Mouse (Mus musculus) lung, adult 10 weeks (tissue): ENCODE results near the gene Cacnb1. TPM values are rescaled to one million over a fixed set of nuclear protein-coding genes. Genes with fewer than 3 reads are reported as not detected.

Experiments used
- polyA plus RNA-seq: library from polyadenylated mRNA; stranded (reverse); fragments of 350-450 nt; fragmentation: Illumina TruSeq; extraction: RNeasy Lipid Tissue Mini Kit (QIAGEN cat#74804); gene quantifications from one replicate; pipeline ENCODE4 v1.2.3, GENCODE M21; 2014; ENCODE audit warnings: low read depth, low replicate concordance; ENCODE audit not compliant: insufficient read depth

The Cacnb1 gene
- polyA plus RNA-seq: 4.4 TPM

DNA sequence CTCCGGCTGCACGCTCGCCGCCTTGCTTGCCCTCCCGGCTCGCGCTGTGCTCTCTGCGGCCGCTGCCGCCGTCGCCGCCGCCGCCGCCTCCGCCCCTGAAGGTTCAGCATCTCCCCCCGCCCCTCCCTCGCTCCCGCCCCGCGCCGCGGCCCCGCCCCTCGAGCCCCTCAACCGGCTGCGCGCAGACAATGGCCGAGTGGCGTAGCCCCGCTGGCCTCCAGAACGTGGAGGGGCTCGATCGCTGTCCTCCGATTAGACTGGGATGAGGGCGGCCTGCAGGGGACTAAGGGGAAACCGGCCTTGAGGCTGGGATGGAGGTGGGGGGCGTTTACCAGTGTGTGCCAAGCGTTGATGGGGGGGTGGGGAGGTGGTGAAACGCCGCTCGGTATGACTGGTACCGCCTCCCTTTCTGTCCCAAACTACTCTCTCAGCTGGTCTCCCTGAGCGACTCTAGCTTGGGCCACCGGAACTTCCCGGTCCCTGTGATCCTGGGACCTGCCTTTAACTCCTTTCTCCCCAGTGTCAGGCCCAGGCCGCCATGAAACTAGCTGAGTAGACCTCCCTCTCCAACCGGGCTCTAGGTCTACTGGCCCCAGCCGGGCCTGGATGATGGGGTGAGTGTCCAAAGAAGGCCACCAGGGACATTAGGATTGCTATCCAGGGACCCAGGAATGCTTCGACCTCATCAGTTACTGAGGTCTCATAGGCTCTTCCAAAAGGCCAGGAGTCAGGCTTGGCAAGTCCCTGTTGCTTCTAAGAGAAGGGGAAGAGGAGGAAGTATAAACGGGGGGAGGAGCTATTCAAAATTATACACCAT, at the start of gene Cacnb1:
Gene Cacnb1 (minus strand): TSS at position 480 of the 817 bp plus-strand sequence.

DNA sequence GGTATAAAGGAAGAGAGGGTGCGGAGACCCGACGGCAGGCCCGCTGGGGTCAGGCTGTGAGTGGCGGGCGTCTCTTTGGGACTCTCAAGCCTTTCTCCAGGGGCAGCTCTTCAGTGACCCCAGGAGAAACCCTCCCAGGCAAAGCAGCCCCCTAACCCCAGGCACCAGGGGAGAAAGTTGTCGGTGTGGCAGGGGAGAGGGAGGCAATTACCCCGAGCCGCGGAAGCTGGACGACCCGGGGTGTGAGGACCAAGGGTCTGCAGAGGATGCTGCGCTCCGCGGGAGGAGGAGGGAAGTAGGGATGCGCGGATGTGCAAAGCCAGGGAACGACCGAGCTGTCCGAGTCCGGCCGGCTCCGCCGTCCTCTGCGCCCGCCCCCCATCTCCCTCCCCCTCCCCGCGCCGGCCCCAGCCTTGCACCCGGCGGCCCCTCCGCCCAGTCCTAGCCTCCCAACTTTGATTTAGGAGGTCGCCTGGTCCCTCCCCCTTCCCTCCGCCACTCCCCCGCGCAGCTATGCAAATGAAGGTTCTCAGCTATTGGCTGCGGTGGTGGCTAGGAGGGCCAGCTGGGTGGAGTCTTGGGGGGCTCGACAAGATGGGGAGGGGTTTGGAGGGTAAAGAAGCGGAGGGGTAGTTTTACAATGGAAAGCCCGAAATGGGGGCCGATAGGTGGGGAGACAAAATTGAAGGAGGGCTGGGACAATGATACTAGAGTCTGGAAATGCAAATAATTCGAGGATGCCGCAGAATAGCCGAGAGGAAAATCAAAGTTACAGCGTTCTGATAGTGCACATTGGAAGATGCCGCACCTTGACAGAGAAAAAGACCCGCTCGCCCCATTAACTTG, 30.4 kb upstream of the Cacnb1 start, which contains the start of gene Stac2:
Gene Stac2 (minus strand): TSS at position 474 of the 846 bp plus-strand sequence.

DNA sequence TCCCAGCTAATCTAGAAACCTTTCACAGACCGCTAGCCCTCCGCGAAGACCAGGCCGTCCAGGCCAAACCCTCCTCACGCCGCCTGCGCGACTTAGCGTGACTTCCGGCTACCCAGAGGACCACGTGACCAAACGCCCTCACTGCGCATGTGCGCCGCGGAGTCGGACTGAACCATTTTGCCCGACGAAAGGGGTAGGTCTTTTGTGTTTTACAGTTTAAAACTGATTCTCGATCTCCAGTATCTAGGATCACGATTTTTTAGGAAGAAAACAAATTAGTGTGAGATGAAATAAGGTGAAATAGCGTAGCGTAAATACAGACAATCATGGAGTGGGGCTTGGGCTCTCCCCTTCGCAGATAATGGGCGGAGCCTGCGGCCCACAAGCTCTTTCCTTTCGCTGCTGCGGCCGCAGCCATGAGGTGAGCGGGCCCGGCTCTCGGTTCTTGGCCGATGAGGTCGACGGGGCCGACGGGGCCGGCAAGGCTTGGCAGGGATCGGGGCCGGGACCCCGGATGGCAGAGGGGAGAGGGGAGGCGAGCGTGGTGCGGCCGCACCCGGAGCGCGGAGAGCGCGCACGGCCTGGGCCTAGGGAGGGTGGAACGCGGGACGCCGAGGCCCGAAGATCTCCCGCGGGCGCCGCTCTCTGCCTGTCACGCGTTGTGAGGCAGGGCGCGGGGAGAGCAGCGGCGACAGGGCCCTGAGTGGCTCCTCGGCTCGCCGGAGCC, 3.9 kb upstream of the Cacnb1 start, which contains the start of gene Rpl19:
Gene Rpl19 (plus strand): TSS at position 141 of the 727 bp plus-strand sequence.

DNA sequence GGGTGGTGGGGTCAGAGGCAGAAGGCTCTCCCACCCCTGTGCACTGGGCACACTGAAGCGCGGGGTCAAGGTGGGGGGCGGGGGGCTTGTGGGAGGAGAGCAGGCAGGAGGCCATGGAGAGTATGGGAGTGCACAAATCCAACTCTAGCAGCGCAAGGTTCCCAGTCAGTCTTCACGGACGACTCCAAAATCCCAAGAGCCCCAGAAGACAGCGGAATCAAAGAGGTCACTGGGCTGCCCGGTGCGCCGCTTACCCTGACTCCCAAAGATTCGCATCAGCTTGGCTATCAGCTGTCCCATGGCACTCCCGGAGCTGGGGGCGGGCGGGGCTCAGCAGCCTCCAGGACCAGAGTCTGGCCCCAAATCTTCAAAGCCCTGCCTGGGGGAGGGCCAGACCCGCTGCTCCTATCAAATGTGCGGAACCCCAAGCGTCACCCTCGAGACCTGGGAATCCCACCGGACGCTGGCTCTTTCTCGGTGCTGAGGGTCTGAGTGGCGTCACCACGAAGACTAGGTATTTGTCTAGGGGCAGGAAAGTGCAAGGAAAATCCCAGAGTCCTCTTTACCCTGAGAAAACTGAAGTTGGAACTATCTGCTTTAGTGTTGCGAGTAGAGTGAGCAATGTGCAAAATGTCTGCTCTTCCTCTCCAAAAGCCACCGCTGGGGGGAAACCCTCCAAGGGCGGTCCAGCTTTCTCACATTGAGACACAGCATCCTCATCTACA, 27.1 kb downstream of the Cacnb1 start, which contains the start of gene Arl5c:
Gene Arl5c (minus strand): TSS at position 618 of the 725 bp plus-strand sequence.

DNA sequence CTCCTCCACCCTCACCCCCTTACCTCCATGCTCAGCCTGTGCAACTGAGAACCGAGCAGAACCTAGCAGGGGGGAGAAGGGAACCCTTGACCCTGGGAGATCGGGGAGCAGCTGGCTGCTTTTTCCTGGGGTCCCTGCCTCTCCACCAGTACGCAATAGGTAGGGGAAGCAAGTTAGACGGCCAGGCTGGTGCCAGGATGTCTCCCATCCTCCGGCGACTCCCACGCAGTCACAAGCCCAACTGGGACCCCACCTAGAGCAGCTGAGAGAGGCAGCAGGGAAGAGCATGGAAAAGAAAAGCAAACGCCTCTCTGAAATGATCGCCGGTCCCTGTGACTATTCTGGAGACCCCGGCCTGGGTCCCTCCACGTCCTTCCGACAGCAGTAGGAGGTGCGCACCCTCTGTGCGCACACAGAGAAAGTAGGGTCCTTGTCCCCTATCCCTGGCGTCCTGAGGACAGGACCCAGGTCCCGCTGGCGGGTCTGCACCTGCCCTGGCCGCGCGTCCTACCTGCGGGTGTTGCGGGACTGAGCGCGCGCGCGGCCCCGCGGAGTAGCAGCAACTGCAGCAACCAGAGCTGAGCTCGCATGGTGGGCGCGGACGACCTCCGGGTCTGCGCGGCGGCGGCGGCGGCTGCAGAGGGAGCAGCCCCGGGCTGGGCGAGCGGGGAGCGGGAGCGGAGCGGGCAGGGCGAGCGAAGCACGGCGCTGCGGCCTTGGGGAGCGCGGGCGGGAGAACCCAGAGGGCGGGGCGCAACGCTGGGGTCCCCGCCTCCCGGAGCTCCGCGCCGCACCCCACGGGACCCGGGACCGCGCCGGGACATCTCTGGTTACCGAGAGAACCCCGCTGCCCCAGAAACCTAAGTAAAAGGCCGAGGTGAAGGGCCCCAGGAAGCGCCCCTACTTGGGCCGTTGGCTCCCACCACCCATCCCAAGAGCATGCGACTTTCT, 36.8 kb downstream of the Cacnb1 start, which contains the start of gene Plxdc1:
Gene Plxdc1 (minus strand): TSS at position 718 of the 951 bp plus-strand sequence.

Other genes starting within 250 kb of the Cacnb1 start
- gene 1700001P01Rik, start 247.1 kb downstream of the Cacnb1 start, polyA plus RNA-seq: not detected
- gene Rpl23, start 240.6 kb downstream of the Cacnb1 start, polyA plus RNA-seq: 974 TPM
- gene Lasp1, start 224.0 kb downstream of the Cacnb1 start, polyA plus RNA-seq: 63.9 TPM
- 2.6 TPM for gene B230217C12Rik, start 182.3 kb downstream of the Cacnb1 start, polyA plus RNA-seq
- not detected for gene Fbxo47, start 138.9 kb downstream of the Cacnb1 start, polyA plus RNA-seq
- 5.2 TPM for gene Plxdc1, start 36.6 kb downstream of the Cacnb1 start, polyA plus RNA-seq
- 7.8 TPM for gene Arl5c, start 26.9 kb downstream of the Cacnb1 start, polyA plus RNA-seq
- 2,146 TPM for gene Rpl19, start 3.7 kb upstream of the Cacnb1 start, polyA plus RNA-seq
- 0.93 TPM for gene Stac2, start 30.4 kb upstream of the Cacnb1 start, polyA plus RNA-seq
- 6.6 TPM for gene Fbxl20, start 127.4 kb upstream of the Cacnb1 start, polyA plus RNA-seq
- gene Med1, start 170.3 kb upstream of the Cacnb1 start, polyA plus RNA-seq: 8.9 TPM
- 5.9 TPM for gene Cdk12, start 180.0 kb upstream of the Cacnb1 start, polyA plus RNA-seq